Mouse (Mus musculus): Measurements from ENCODE around the gene Atp8b2.
A peak's percentile ranks its signal among the peaks of the same experiment; 100 is the strongest.

Atp8b2 gene

DNA sequence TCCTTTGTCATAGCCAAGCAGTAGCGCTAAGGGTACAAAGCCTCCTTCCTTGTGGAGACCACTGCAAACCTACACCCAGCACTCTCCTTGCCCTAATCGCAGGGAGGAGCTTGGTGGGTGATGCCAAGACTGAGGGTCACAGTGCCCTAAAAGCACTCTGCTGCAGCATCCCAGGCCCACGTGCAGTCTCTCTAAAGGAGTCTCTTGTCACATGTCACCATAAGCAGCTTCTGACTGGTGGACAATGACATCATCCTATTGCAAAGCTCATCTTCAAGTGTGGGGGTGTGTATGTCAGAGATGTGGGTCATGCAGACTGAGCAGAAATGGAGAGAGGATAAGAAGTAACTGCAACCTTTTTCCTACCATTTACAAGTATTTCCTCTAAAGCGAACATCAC lies 3.9 kb downstream of the Atp8b2 start:
- DNase-seq (ENCODE audit: low spot score) = no peak

GRCm38 (mm10) chr3:89957880-89958279 lies 5.4 kb downstream of the Atp8b2 start:
- no peak for DNase-seq (ENCODE audit: low spot score)

- DNase-seq (ENCODE audit: low spot score) = no peak
Observed at GRCm38 (mm10) chr3:89956177-89956971, 6.9 kb downstream of the Atp8b2 start.

- peak; percentile 73 for DNase-seq (ENCODE audit: low spot score)
Observed at GRCm38 (mm10) chr3:89953420-89953819, 9.9 kb downstream of the Atp8b2 start.

DNA sequence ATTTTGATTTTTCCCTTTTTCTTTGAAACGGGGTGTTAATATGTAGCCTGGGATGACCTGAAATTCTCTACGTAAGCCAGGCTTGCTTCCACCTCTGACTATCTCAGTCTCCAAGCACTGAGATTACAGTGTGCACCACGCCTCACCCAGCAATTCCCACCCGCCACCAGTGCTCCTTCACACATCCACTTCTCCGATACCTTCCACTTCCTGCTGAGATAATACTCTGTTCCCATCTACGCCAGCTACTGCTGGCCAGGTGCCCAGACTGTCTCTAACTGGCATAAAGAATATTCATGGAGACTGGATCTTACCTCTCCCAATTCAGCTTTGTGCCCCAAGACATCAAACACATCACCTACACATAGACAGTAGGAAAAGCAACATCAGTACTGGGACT lies 14.7 kb downstream of the Atp8b2 start:
- DNase-seq (ENCODE audit: low spot score) = no peak

DNA sequence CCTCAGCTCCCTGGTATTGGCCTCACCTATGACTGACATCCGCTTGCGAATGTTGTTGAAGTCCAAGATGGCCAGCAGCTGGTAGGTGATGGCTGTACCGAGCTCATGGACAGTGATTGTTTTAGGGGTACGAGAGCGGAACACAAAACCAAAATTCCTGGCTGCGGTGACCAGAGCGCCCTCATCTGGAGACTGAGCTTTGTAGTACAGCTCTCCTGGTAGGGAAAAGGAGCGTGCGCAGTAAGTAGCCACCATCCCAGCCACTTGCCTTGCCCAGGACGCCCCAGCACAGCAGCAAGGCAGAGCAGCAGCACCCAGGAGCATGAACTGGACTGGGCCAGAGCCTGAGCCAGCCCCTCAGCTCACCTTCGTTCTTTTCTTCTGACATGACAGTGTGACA lies 15.3 kb downstream of the Atp8b2 start:
- DNase-seq (ENCODE audit: low spot score) = no peak

DNA sequence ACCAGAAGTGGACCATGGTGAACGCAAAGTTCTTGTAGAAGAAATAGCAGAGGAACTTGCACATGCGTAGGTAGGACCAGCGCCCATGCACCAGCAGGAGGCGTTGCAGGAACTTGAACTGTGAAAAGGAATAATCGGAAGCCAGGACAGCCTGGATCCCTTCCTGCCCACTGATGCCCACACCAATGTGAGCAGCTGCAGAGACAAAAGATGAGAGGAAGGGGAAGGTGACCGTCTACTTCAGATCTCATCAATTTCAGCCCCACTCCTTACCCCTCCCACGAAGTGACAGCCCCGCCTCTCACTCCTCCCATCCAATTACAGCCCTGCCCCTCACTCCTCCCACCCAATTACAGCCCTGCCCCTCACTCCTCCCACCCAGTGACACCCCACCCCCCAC lies 18.3 kb downstream of the Atp8b2 start:
- no peak for DNase-seq (ENCODE audit: low spot score)

DNA sequence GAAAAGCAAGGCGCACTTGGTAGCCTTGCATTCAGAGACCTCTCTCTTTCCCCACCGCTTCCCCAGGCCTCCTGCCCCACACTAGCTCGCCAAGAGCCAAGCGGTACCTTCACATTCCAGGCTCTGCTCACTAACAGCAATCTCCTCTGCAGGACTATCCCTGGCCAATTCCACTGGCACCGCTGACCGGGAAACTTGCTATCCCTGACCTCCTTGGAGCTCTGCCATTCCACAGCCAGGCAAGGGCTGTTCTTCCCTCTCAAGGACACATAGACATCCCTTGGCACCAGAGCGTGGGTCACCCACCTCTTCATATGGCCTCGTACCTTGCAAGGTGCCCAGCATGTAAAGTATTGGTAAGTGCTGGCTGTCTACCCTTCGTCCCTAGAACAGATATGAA lies 20.4 kb downstream of the Atp8b2 start:
- no peak for DNase-seq (ENCODE audit: low spot score)

- no peak for DNase-seq (ENCODE audit: low spot score)
Observed at GRCm38 (mm10) chr3:89936495-89936894, 26.8 kb downstream of the Atp8b2 start.

GRCm38 (mm10) chr3:89932925-89933324 lies 30.4 kb downstream of the Atp8b2 start:
- no peak for DNase-seq (ENCODE audit: low spot score)

- no peak for DNase-seq (ENCODE audit: low spot score)
Observed at GRCm38 (mm10) chr3:89928956-89929355, 34.4 kb downstream of the Atp8b2 start.

DNA sequence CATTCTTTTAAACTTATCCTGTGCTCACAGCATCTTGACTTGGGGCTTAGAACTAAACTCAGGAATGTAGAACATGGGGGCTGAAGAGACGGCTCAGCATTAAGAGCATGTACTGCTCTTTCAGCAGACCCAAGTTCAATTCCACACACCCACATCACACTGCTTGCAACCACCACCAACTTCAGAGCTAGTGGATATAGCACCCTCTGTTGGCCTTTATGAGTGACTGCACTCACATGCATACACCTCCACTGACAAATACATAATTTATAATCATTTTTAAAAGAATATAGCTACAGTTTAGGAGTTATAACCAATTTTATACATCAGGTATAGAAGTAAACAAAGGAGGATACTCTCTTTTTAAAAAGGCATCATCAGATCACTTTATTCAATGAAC lies 36.9 kb downstream of the Atp8b2 start:
- DNase-seq (ENCODE audit: low spot score) = no peak

GRCm38 (mm10) chr3:89920711-89921110 lies 42.6 kb downstream of the Atp8b2 start:
- no peak for DNase-seq (ENCODE audit: low spot score)

DNA sequence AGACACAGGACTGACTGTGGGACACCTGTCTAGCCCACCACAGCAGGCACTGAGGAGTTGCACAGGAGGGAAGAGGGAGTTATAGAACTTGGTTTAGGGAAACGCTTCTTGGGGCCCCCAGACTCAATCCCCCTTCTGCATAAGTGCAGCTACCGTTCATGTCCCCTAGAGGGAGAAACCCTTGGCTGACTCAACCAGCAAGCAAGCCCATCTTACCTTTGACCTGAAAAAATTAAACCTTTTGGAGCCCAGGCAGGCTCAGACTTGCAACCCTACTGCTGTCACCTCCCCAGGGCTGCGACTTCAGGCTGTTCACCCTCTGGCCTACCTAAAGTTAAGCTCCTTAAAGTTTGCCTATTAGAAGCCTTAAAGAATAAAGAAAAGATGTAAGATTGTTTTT lies 45.9 kb downstream of the Atp8b2 start:
- DNase-seq (ENCODE audit: low spot score) = no peak

- DNase-seq (ENCODE audit: low spot score) = no peak
Observed at GRCm38 (mm10) chr3:89916622-89917021, 46.7 kb downstream of the Atp8b2 start.

DNA sequence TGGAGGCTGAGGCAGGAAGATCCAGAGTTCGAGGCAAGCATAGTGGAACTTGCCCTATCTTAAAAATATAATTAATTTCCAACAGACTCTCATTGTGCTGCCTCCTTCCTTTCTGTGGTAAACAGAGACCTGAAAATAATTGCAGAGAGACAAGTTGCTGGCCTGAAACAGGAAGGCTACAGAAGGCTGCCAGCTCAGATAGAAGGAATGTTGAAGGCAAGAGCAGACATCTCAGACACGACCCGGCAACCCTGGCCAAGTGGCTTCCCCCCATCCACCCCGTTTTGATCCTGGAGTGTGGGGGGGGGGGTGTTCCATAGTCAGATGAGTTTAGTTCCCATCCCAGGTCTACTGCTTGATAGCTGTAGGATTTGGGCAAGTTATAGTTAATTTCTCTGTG lies 48.6 kb downstream of the Atp8b2 start:
- no peak for DNase-seq (ENCODE audit: low spot score)

- peak; percentile 67 for DNase-seq (ENCODE audit: low spot score)
Observed at GRCm38 (mm10) chr3:89912543-89913391, 50.5 kb downstream of the Atp8b2 start, which contains the start of gene Il6ra. Gene Il6ra (minus strand): TSS chr3:89913196.

DNA sequence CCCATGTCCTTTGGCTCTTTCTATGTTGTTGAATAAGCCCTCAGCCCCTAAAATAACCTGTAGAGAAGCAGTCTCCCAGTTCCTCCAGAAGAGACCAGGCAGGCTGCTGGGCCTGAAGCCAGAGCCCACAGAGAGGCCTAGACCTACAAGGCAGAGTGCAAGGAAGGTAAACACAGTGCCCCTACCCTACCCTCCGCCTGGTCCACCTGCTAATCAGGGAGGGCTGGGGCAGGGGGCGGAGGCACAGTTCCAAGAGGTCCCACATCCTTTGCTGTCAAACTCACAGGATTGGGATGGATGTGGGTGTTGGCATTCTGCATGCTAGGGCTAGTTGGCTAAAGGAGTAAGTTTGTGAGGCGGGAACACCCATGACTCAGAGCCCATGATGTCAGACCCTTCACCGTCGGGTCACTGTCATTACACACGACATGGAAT lies 51.2 kb downstream of the Atp8b2 start:
- DNase-seq (ENCODE audit: low spot score) = no peak

DNA sequence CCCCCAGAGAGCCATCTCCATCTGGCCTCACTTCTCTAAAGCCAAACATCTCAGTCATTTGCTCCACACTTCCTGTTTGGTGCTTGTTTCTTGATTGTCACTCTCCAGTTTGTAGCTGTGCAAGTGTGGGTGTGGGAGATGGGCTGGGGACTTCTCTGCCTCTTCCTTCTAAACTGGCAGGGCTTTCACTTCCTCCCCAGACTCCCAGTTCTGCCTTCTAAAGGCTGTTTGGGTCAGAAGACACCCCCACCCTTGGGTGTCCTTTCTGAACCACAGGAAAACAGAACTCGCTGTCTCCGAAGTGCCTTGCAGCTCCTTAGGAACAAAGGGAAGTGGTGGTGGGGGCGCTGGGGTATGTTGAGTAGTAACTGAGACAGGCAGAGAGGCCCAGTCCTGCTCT lies 52.1 kb downstream of the Atp8b2 start:
- DNase-seq (ENCODE audit: low spot score) = no peak

DNA sequence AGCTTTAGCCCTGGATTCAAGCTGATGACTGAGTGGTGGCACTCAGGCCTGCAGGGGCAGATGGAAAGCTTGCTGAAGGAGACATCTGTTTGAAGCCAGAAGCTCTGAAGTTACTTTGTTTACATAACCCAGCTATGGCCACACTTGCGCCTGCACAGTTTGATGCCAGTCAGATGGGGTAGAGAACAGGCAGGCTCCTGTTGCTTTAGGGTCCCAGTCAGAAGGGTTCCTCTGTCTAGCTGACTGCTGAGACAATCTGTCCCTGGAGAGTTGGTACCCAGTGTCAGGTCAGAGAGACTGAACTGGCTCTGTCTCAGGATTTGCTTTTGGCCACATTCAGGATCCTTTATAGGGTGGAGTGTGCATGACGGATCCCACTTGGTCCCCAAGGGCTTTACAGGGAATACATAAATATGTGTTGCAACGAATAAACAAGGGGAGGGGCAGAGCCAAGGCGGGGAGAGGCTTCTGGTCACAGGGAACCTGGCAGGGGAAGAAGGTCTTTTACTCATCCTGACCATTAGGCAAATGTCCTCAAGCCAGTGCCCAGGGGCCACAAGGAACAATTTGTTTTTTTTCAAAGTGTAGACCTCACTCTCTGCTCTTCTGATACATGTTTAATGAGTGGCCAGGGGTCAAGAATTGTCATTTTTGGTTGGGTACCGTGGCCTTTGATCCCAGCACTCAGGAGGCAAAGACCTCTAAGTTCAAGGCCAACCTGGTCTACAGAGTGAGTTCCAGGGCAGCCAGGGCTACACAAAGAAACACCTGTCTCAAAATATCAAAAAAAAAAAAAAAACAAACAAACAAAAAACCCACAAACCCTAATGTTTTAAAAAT lies 53.4 kb downstream of the Atp8b2 start:
- no peak for DNase-seq (ENCODE audit: low spot score)

GRCm38 (mm10) chr3:89908836-89909235 lies 54.5 kb downstream of the Atp8b2 start:
- no peak for DNase-seq (ENCODE audit: low spot score)

DNA sequence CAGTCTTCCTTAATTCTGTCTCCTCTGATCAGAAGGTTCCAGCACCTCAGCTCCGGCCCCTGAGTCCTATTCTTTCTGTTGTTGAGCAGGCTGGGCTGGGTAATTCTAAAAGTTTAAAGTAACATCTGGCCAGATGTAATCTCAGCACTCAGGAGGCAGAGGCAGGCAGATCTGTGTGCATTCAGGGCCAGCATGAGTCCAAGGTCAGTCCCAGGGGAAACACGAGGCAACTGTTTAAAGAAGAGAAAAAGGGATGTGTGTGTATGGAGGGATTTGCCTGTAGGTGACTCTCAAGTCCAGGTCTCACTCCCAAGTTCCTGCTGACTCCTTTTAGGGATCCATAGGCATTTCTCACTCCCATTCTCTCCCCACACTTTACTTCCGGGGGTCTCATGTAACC lies 55.5 kb downstream of the Atp8b2 start:
- DNase-seq (ENCODE audit: low spot score) = no peak
